Mouse (Mus musculus) heart, adult 2 months (tissue): Measurements from ENCODE around the gene Plekha7. TPM values are rescaled to one million over a fixed set of nuclear protein-coding genes. Genes with fewer than 3 reads are reported as not detected.
A peak's percentile ranks its signal among the peaks of the same experiment; 100 is the strongest.

ENCODE experiments used
- DNase-seq, 2 experiments: peaks; one replicate each; pipeline ENCODE4 v3.0.0; 2021
- H3K27ac ChIP-seq: fragments of 200-600 bp; 2 replicates; pipeline ENCODE4 v1.8.1; 2022
- H3K27me3 ChIP-seq: fragments of 200-500 bp; 2 replicates; pipeline ENCODE4 v1.6.1; 2012; ENCODE audit warnings: mild to moderate bottlenecking, low read length, inconsistent platforms, mixed read lengths; ENCODE audit not compliant: control insufficient read depth, insufficient read depth
- H3K36me3 ChIP-seq: fragments of 200-500 bp; 2 replicates; pipeline ENCODE4 v1.6.1; 2012; ENCODE audit warnings: low read length, inconsistent platforms; ENCODE audit not compliant: control insufficient read depth, insufficient read depth
- H3K4me1 ChIP-seq: fragments of 200-500 bp; 2 replicates; pipeline ENCODE4 v1.6.1; 2011; ENCODE audit warnings: low read length; ENCODE audit not compliant: control insufficient read depth, insufficient read depth
- H3K4me3 ChIP-seq: fragments of 200-600 bp; 2 replicates; pipeline ENCODE4 v1.8.1; 2022
- H3K79me2 ChIP-seq: fragments of 200-500 bp; replicated peaks from 2 replicates; pipeline ENCODE4 v1.6.1; 2012; ENCODE audit warnings: mild to moderate bottlenecking, inconsistent platforms, low read length, moderate library complexity, mixed read lengths; ENCODE audit not compliant: control insufficient read depth, insufficient read depth
- H3K9ac ChIP-seq: fragments of 200-500 bp; 2 replicates; pipeline ENCODE4 v1.6.1; 2012; ENCODE audit warnings: low read depth, mild to moderate bottlenecking, control low read depth, inconsistent platforms, low read length, mixed read lengths
- CTCF ChIP-seq: fragments of 200-600 bp; IDR thresholded peaks from 2 replicates; pipeline ENCODE4 v1.8.1; 2022; ENCODE audit warnings: antibody characterized with exemption, mild to moderate bottlenecking, moderate library complexity
- EP300 ChIP-seq: fragments of 200-500 bp; IDR thresholded peaks from 2 replicates; pipeline ENCODE4 v1.6.1; 2011; ENCODE audit warnings: low read depth, low read length, control low read depth; ENCODE audit not compliant: insufficient read depth
- POLR2A ChIP-seq: fragments of 200-500 bp; IDR thresholded peaks from 2 replicates; pipeline ENCODE4 v1.6.1; 2011; ENCODE audit warnings: mild to moderate bottlenecking, low read depth, low read length, control low read depth; ENCODE audit not compliant: insufficient read depth
- WGBS: fragments of 180-500 bp; shearing (Covaris S2); methylation state at CpG from one replicate; pipeline ENCODE4 v1.1.7; 2018; 5-methylcytosine and 5-hydroxymethylcytosine counted together
- intact Hi-C: fragments of 180-260 bp; cut with DNase I; formaldehyde crosslinking; loops from one replicate; pipeline ENCODE4 v1.15.1; 2025
- polyA plus RNA-seq: library from polyadenylated mRNA; depleted of rRNA; stranded (reverse); fragments of >200 nt; gene quantifications from 2 replicates; pipeline ENCODE4 v1.2.3, GENCODE M21; 2012
- total RNA-seq, 2 experiments: library from RNA; stranded (reverse); gene quantifications; 2 replicates each; pipeline ENCODE4 v1.2.3; 2021

Gene Plekha7
- total and polyA plus RNA-seq, 3 experiments = 4.5 to 13.7 (median 6.3) TPM

DNA sequence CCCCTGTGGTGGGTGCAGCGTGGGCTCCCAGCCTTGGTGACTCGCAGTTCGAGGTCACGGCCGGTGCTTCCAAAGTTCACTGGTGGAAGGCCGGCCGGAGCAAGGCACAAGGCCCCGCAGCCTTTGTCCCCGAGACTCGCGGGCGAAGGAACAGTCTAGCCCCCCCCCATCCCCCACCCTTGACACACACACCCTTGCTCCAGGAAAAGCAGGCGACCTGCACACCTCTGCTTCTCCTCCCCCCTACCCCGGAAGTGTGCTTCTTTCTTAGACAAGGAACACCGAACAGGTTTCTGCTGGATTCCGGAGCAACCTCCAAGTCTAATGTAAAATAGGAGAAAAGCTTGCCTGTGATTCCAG is 436 bp upstream of the Plekha7 start:
- Histone ChIP-seq H3K79me2 (no peaks in the 10 kb centered on the region), H3K4me1 (peaks cover 2% of the 10 kb centered on the region), H3K9ac (no peak overlapping the region; the same call in 1 of the 2 replicates), H3K36me3 (no peaks in the 10 kb centered on the region), H3K27me3 (peaks cover 5% of the 10 kb centered on the region; the same call in 1 of the 2 replicates), H3K27ac (no peak overlapping the region), H3K4me3 (peak overlapping the region; percentile 67)
- no peak for DNase-seq
- intact Hi-C loops = no loop called here
- TF ChIP-seq CTCF (no peak), EP300 (no peak), POLR2A (no peak)
- 15% methylated on average over 16 of the region's 16 CpGs for WGBS

DNA sequence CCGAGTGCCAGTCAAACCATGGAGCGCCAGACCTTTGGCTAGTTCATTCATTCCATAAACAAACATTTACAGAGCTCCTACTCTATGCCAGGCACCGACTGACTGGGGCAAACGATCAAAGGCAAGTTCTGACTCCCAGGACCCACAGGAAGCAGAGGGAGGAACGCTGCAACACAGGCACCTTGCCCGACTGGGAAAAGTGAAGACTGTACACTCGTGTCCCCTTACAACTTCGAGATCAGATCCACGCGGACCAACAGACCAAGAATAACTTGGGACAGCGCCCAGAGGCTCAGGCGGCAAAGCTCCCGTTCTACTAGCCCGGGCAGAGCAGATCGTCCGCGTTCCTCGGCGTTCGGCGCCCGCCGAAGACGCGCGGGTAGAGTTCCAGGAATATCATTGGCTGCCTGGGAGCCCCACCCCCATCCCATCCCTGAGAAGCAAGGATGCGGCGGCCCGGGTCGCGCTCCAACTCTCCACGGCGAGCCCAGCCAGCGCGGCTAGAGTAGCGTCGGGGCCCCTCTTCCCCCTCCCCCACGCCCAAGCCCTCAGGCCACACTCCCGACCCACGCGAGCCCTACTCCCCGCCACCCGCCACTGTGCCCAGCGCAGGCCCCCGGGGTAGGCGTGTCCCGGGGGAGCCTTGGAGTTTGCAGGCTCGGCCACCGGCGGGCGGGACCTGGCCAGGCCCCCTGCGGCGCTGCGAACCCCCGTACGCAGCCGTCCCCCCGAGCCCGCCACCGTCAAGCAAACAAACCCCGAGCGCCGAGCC is 891 bp downstream of the Plekha7 start:
- Histone ChIP-seq H3K27ac (no peak overlapping the region), H3K4me1 (peaks cover 2% of the 10 kb centered on the region), H3K27me3 (peaks cover 5% of the 10 kb centered on the region; the same call in 1 of the 2 replicates), H3K79me2 (no peaks in the 10 kb centered on the region), H3K4me3 (peak overlapping the region; percentile 67), H3K36me3 (no peaks in the 10 kb centered on the region), H3K9ac (peak overlapping the region; percentile 47)
- WGBS = under 1% methylated on average over 61 of the region's 63 CpGs
- TF ChIP-seq CTCF (no peak), EP300 (no peak), POLR2A (no peak)
- intact Hi-C loops = no loop called here
- DNase-seq = peak; percentile 73

DNA sequence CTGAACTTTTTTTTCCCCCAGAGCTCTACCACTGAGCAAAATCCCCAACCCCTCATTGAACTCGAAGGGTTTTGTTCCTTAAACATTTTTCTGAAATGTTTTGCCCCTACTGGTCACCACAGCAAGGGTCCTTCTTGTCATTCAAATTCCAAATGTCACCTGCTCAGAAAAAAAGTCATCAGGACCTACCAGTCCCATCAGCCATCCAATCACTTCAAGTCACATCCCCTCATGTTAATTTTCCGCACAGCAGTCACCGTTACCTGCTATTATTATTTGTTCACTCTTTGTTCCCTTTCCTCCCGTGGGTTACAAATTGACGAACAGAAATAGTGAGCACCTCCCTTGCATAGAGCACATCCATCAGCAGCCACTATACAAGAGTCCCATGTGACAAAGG is 1.6 kb downstream of the Plekha7 start:
- Histone ChIP-seq H3K4me3 (no peak overlapping the region), H3K27ac (no peak overlapping the region), H3K9ac (no peak overlapping the region), H3K79me2 (no peaks in the 10 kb centered on the region), H3K27me3 (peaks cover 5% of the 10 kb centered on the region; the same call in 1 of the 2 replicates), H3K4me1 (peaks cover 2% of the 10 kb centered on the region), H3K36me3 (no peaks in the 10 kb centered on the region)
- DNase-seq = no peak
- TF ChIP-seq CTCF (no peak), EP300 (no peak), POLR2A (no peak)
- WGBS = 17% methylated on average over 5 of the region's 5 CpGs
- intact Hi-C loops = no loop called here

DNA sequence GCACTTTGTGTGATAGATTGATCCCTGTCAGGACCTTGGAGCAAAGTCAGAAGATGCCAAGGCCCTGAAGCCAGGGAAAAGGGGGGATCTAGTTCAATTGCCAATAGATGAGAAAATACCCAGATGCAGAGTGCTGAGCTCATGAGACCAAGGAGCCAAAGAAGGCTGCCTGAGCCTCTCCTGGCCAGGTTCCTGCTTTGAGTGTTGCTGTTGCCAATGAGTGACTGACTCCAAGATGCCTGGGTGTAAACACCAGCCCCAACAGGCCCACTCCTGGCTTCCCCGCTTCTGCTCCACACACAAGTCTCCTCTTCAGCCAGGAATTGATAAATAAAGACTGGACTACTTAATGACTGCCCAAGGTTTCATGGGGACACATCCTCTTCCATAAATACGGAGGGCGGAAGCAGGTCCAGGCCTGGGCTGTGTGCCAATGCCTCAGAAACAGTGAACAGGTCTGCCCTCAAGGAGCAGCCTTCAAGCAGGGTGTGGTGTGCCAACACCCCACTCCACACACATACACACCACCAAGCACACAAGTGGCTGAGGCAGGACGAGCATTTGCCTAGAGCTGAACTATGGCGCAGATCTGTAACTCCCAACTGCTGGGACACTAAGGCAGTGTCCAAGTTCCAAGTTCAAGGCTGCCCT is 6.4 kb downstream of the Plekha7 start:
- H3K79me2 ChIP-seq = no peaks in the 10 kb centered on the region
- no peak overlapping the region for H3K4me3 ChIP-seq
- no peak for TF ChIP-seq CTCF
- TF ChIP-seq EP300 = no peak
- TF ChIP-seq POLR2A = no peak
- intact Hi-C loops = no loop called here
- WGBS = 62% methylated on average over 5 of the region's 5 CpGs
- DNase-seq = peak in 1 of 2 experiments; percentile 32
- no peaks in the 10 kb centered on the region for H3K27me3 ChIP-seq
- no peaks in the 10 kb centered on the region for H3K4me1 ChIP-seq
- H3K27ac ChIP-seq = no peak overlapping the region
- H3K9ac ChIP-seq = no peak overlapping the region
- H3K36me3 ChIP-seq = no peaks in the 10 kb centered on the region

DNA sequence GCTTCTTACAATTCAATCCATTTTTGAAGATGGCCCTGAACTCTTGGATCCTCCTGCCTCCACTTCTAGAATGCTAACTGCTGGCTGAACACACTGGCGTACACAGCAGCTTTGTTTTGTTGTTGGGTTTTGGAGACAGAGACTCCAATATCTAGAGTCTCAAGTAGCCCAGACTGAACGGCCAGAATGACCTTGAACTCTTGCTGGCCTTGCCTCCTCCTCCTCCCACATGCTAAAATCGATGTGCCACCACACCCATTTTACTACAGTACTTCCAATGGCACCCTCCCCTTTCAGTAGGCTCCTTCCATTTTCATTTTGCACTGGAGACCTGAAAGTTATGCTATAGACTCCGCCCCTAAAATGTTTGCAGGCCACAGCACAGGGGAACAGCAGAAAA is 7.0 kb downstream of the Plekha7 start:
- no peak overlapping the region for H3K9ac ChIP-seq
- no peaks in the 10 kb centered on the region for H3K4me1 ChIP-seq
- intact Hi-C loops = no loop called here
- no peaks in the 10 kb centered on the region for H3K27me3 ChIP-seq
- no peak overlapping the region for H3K4me3 ChIP-seq
- no peak overlapping the region for H3K27ac ChIP-seq
- no peak for DNase-seq
- H3K79me2 ChIP-seq = no peaks in the 10 kb centered on the region
- no peak for TF ChIP-seq POLR2A
- TF ChIP-seq EP300 = no peak
- no peak for TF ChIP-seq CTCF
- 66% methylated on average over 4 of the region's 4 CpGs for WGBS
- no peaks in the 10 kb centered on the region for H3K36me3 ChIP-seq

GRCm38 (mm10) chr7:116298851-116299250 is 9.3 kb downstream of the Plekha7 start:
- Histone ChIP-seq H3K79me2 (no peaks in the 10 kb centered on the region), H3K27me3 (no peaks in the 10 kb centered on the region), H3K4me1 (no peaks in the 10 kb centered on the region), H3K27ac (no peak overlapping the region), H3K36me3 (no peaks in the 10 kb centered on the region), H3K4me3 (no peak overlapping the region), H3K9ac (no peak overlapping the region)
- TF ChIP-seq CTCF (no peak), POLR2A (no peak), EP300 (no peak)
- intact Hi-C loops = no loop called here
- 80% methylated on average over 2 of the region's 2 CpGs for WGBS
- DNase-seq = no peak
